ENCODE assay signal across 28 mouse cellular contexts in the genomic region with DNA sequence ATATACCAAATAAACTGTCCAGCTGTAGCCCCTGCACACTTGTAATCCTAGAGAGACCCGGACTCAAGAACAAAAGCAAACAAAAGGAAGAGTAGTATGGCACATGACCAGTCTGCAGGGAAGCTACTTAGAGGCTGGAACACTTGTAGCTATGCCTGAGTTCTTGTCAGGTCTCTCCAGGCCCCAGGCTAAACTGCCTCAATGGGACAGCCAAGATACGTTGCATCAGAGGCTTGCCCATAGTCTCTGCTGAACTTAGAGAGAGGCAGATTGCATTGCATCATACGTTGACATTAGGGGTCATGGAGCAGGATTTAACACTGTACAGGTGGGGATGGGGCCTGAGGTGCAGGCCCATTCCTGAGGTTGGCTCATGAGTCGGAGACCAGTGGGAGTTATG. TPM values are rescaled to one million over a fixed set of nuclear protein-coding genes. Genes with fewer than 3 reads are reported as not detected.
DNase-seq lines count a peak whose midpoint lies in the region; ATAC-seq and TF ChIP-seq lines count a peak whose summit lies in the region.
"Had no signal": no experiment of that assay in that cellular context is flagged by ENCODE, and none has a peak within 500 bp of the region (broad histone marks: within the 10 kb centered on the region; RNA-seq: fewer than 3 reads in every experiment).

No protein-coding gene starts in this region.

- no peak for DNase-seq in lung, postnatal 25 days (ENCODE audit: low spot score)
- DNase-seq in liver, embryonic 13.5 days: no peak
- no peak for DNase-seq in adrenal gland, adult 18-20 months (ENCODE audit: low spot score in 2 of 2)
- no peak for DNase-seq in hindbrain, embryonic 14.5 days (ENCODE audit: low spot score)
- DNase-seq in right cerebral cortex, postnatal 10 days (ENCODE audit: low spot score in 2 of 2): no peak
- DNase-seq: adrenal gland, postnatal 10 days; adrenal gland, postnatal 36 days; cerebellum, adult 18-20 months; cerebellum, adult 9-11 months; cerebellum, postnatal 25 days; gastrocnemius, postnatal 25 days; heart, adult 18-20 months; heart, postnatal 14 days; heart, postnatal 4 days had no signal

- no peak for TF ChIP-seq CTCF in E14TG2a.4 (conservative IDR thresholded peaks at IDR 0.05; ENCODE audit: low read length)

- no peak overlapping the region for H3K27ac ChIP-seq in lung, embryonic 16.5 days (ENCODE audit: low read length)
- H3K27ac ChIP-seq in liver, embryonic 13.5 days: no peak overlapping the region
- H3K27ac ChIP-seq in liver, embryonic 16.5 days (ENCODE audit: low read length): no peak overlapping the region
- no peak overlapping the region for H3K27ac ChIP-seq in hindbrain, embryonic 14.5 days
- H3K27ac ChIP-seq: embryonic facial prominence, embryonic 10.5 days; embryonic facial prominence, embryonic 13.5 days; forebrain, embryonic 12.5 days; forebrain, embryonic 15.5 days; heart, embryonic 13.5 days; hindbrain, embryonic 15.5 days had no signal

- no peaks in the 10 kb centered on the region for H3K36me3 ChIP-seq in lung, embryonic 16.5 days (ENCODE audit: control insufficient read depth, insufficient read depth, low read length)
- H3K36me3 ChIP-seq in E14TG2a.4 (ENCODE audit: insufficient read depth, low read length): peaks cover 39% of the 10 kb centered on the region
- no peaks in the 10 kb centered on the region for H3K36me3 ChIP-seq in liver, embryonic 13.5 days
- H3K36me3 ChIP-seq in liver, embryonic 16.5 days (ENCODE audit: control insufficient read depth, insufficient read depth): no peaks in the 10 kb centered on the region
- H3K36me3 ChIP-seq in hindbrain, embryonic 14.5 days (replicated peaks; ENCODE audit: control insufficient read depth, insufficient read depth): no peaks in the 10 kb centered on the region
- H3K36me3 ChIP-seq: forebrain, embryonic 15.5 days; hindbrain, embryonic 15.5 days had no signal

- no peak overlapping the region for H3K9ac ChIP-seq in lung, embryonic 16.5 days (ENCODE audit: low read length)
- no peak overlapping the region for H3K9ac ChIP-seq in liver, embryonic 13.5 days
- H3K9ac ChIP-seq in liver, embryonic 16.5 days (ENCODE audit: low read depth, low read length): no peak overlapping the region
- H3K9ac ChIP-seq in hindbrain, embryonic 14.5 days: no peak overlapping the region
- H3K9ac ChIP-seq: embryonic facial prominence, embryonic 13.5 days; forebrain, embryonic 12.5 days; forebrain, embryonic 15.5 days; heart, embryonic 13.5 days; hindbrain, embryonic 15.5 days had no signal

- H3K4me1 ChIP-seq in lung, embryonic 16.5 days (replicated peaks; ENCODE audit: control insufficient read depth, insufficient read depth, low read length): no peaks in the 10 kb centered on the region
- peaks cover 49% of the 10 kb centered on the region for H3K4me1 ChIP-seq in E14TG2a.4 (replicated peaks; ENCODE audit: low read depth, low read length)
- no peaks in the 10 kb centered on the region for H3K4me1 ChIP-seq in liver, embryonic 13.5 days (replicated peaks)
- H3K4me1 ChIP-seq in liver, embryonic 16.5 days (ENCODE audit: control insufficient read depth, low read depth, low read length): no peaks in the 10 kb centered on the region; the same call in 1 of the 2 replicates
- H3K4me1 ChIP-seq in hindbrain, embryonic 14.5 days (replicated peaks; ENCODE audit: control insufficient read depth, insufficient read depth, low read length): no peaks in the 10 kb centered on the region
- H3K4me1 ChIP-seq: embryonic facial prominence, embryonic 10.5 days; embryonic facial prominence, embryonic 13.5 days; forebrain, embryonic 12.5 days; forebrain, embryonic 15.5 days; hindbrain, embryonic 15.5 days had no signal

- H3K9me3 ChIP-seq in lung, embryonic 16.5 days (ENCODE audit: control insufficient read depth, low read length): no peaks in the 10 kb centered on the region
- no peaks in the 10 kb centered on the region for H3K9me3 ChIP-seq in E14TG2a.4 (ENCODE audit: low read length)
- no peaks in the 10 kb centered on the region for H3K9me3 ChIP-seq in liver, embryonic 13.5 days (replicated peaks)
- no peaks in the 10 kb centered on the region for H3K9me3 ChIP-seq in liver, embryonic 16.5 days (replicated peaks; ENCODE audit: control insufficient read depth, low read length)
- H3K9me3 ChIP-seq in hindbrain, embryonic 14.5 days (ENCODE audit: control insufficient read depth, low read length): no peaks in the 10 kb centered on the region
- H3K9me3 ChIP-seq: embryonic facial prominence, embryonic 10.5 days; embryonic facial prominence, embryonic 13.5 days; forebrain, embryonic 12.5 days; forebrain, embryonic 15.5 days; heart, embryonic 13.5 days; hindbrain, embryonic 15.5 days had no signal

- no peaks in the 10 kb centered on the region for H3K27me3 ChIP-seq in lung, embryonic 16.5 days (ENCODE audit: control insufficient read depth, insufficient read depth, low read depth, low read length)
- H3K27me3 ChIP-seq in E14TG2a.4 (ENCODE audit: insufficient read depth, low read length): no peaks in the 10 kb centered on the region
- H3K27me3 ChIP-seq in liver, embryonic 13.5 days: no peaks in the 10 kb centered on the region
- no peaks in the 10 kb centered on the region for H3K27me3 ChIP-seq in liver, embryonic 16.5 days (ENCODE audit: control insufficient read depth, insufficient read depth, low read depth, low read length)
- no peaks in the 10 kb centered on the region for H3K27me3 ChIP-seq in hindbrain, embryonic 14.5 days (ENCODE audit: control insufficient read depth, insufficient read depth, low read length)
- H3K27me3 ChIP-seq: embryonic facial prominence, embryonic 13.5 days; forebrain, embryonic 12.5 days; forebrain, embryonic 15.5 days; heart, embryonic 13.5 days; hindbrain, embryonic 15.5 days had no signal

- no peak overlapping the region for H3K4me3 ChIP-seq in lung, embryonic 16.5 days (ENCODE audit: low read length)
- H3K4me3 ChIP-seq in E14TG2a.4 (replicated peaks; ENCODE audit: low read length): peak overlapping the region; percentile 75
- no peak overlapping the region for H3K4me3 ChIP-seq in liver, embryonic 13.5 days (replicated peaks)
- no peak overlapping the region for H3K4me3 ChIP-seq in liver, embryonic 16.5 days (ENCODE audit: low read depth, low read length)
- H3K4me3 ChIP-seq in hindbrain, embryonic 14.5 days (replicated peaks; ENCODE audit: low read length): no peak overlapping the region
- H3K4me3 ChIP-seq: embryonic facial prominence, embryonic 10.5 days; embryonic facial prominence, embryonic 13.5 days; erythroblast, embryonic 14.5 days; forebrain, embryonic 12.5 days; forebrain, embryonic 15.5 days; heart, embryonic 13.5 days; hindbrain, embryonic 15.5 days had no signal

- H3K4me2 ChIP-seq in lung, embryonic 16.5 days (ENCODE audit: low read depth, low read length): no peak overlapping the region
- no peak overlapping the region for H3K4me2 ChIP-seq in liver, embryonic 13.5 days
- no peak overlapping the region for H3K4me2 ChIP-seq in liver, embryonic 16.5 days (ENCODE audit: low read depth, low read length)
- no peak overlapping the region for H3K4me2 ChIP-seq in hindbrain, embryonic 14.5 days (replicated peaks)
- H3K4me2 ChIP-seq: embryonic facial prominence, embryonic 13.5 days; forebrain, embryonic 12.5 days; forebrain, embryonic 15.5 days; heart, embryonic 13.5 days; hindbrain, embryonic 15.5 days had no signal

- ATAC-seq in lung, embryonic 16.5 days (ENCODE audit: low read depth): 0 out of 2 replicates have a peak, but pooled peaks have one; percentile 11
- peak; percentile 45; the same call in 1 of the 2 replicates for ATAC-seq in liver, embryonic 13.5 days (ENCODE audit: low read depth)
- ATAC-seq in liver, embryonic 16.5 days (ENCODE audit: low read depth): peak; percentile 68
- no peak for ATAC-seq in hindbrain, embryonic 14.5 days (ENCODE audit: low FRiP score)
- ATAC-seq: activated CD4-positive, CD25-positive, alpha-beta regulatory T cell, adult 4 months; CD4-positive, CD25-positive, alpha-beta regulatory T cell, adult 4 months; forebrain, embryonic 15.5 days had no signal

- 67% methylated on average over 4 of the region's 4 CpGs for WGBS in lung, embryonic 16.5 days
- WGBS in liver, embryonic 13.5 days (ENCODE audit: insufficient replicate concordance): 66% methylated on average over 4 of the region's 4 CpGs
- WGBS in liver, embryonic 16.5 days (ENCODE audit: insufficient replicate concordance): 62% methylated on average over 4 of the region's 4 CpGs
- 92% methylated on average over 4 of the region's 4 CpGs for WGBS in hindbrain, embryonic 14.5 days

RNA-seq across cellular contexts. Expression of a gene that starts 5.8 kb away (rescaled TPM):
- polyA plus RNA-seq in lung, embryonic 16.5 days (2015; fragmentation: Nextera tagmentation; extraction: Ambion mirVana): 15.9 and 17.4 TPM in 2 replicates
- polyA plus RNA-seq in liver, embryonic 13.5 days (2015; fragmentation: Nextera tagmentation; extraction: Ambion mirVana): 8.6 and 9.9 TPM in 2 replicates
- 5.9 and 6.2 TPM in 2 replicates for polyA plus RNA-seq in liver, embryonic 16.5 days (2015; fragmentation: Nextera tagmentation; extraction: Ambion mirVana)
- 10 to 100 TPM; 27.1 to 30.9 TPM for total RNA-seq in adrenal gland, adult 18-20 months (2021)
- 15.6 and 16.5 TPM in 2 replicates for polyA plus RNA-seq in hindbrain, embryonic 14.5 days (2014; fragmentation: Nextera tagmentation; extraction: Ambion mirVana)

RNA-seq across cellular contexts. Expression of a gene that starts 16.5 kb away (rescaled TPM):
- polyA plus RNA-seq in lung, embryonic 16.5 days (2015; fragmentation: Nextera tagmentation; extraction: Ambion mirVana): 4.9 TPM in 2 replicates
- 1.1 and 1.2 TPM in 2 replicates for polyA plus RNA-seq in liver, embryonic 13.5 days (2015; fragmentation: Nextera tagmentation; extraction: Ambion mirVana)
- 0.57 and 0.85 TPM in 2 replicates for polyA plus RNA-seq in liver, embryonic 16.5 days (2015; fragmentation: Nextera tagmentation; extraction: Ambion mirVana)
- 1 to 10 TPM; 5.9 to 6.7 TPM for total RNA-seq in adrenal gland, adult 18-20 months (2021)
- polyA plus RNA-seq in hindbrain, embryonic 14.5 days (2014; fragmentation: Nextera tagmentation; extraction: Ambion mirVana): 2.4 and 2.6 TPM in 2 replicates
- polyA plus RNA-seq: CD4-positive, CD25-positive, alpha-beta regulatory T cell, adult 4 months had no signal

RNA-seq across cellular contexts. Expression of a gene that starts 16.7 kb away (rescaled TPM):
- 17.2 and 17.3 TPM in 2 replicates for polyA plus RNA-seq in lung, embryonic 16.5 days (2015; fragmentation: Nextera tagmentation; extraction: Ambion mirVana)
- 15.0 and 16.3 TPM in 2 replicates for polyA plus RNA-seq in liver, embryonic 13.5 days (2015; fragmentation: Nextera tagmentation; extraction: Ambion mirVana)
- polyA plus RNA-seq in liver, embryonic 16.5 days (2015; fragmentation: Nextera tagmentation; extraction: Ambion mirVana): 6.8 TPM in 2 replicates
- 10 to 100 TPM; 13.3 to 13.7 TPM for total RNA-seq in adrenal gland, adult 18-20 months (2021)
- 17.0 TPM in 2 replicates for polyA plus RNA-seq in hindbrain, embryonic 14.5 days (2014; fragmentation: Nextera tagmentation; extraction: Ambion mirVana)

RNA-seq across cellular contexts. Expression of a gene that starts 27.9 kb away (rescaled TPM):
- 17.5 and 19.7 TPM in 2 replicates for polyA plus RNA-seq in lung, embryonic 16.5 days (2015; fragmentation: Nextera tagmentation; extraction: Ambion mirVana)
- polyA plus RNA-seq in liver, embryonic 13.5 days (2015; fragmentation: Nextera tagmentation; extraction: Ambion mirVana): 0.31 and 0.70 TPM in 2 replicates
- polyA plus RNA-seq in liver, embryonic 16.5 days (2015; fragmentation: Nextera tagmentation; extraction: Ambion mirVana): 0.34 and 0.51 TPM in 2 replicates
- 1 to 10 TPM; 1.3 to 3.7 TPM for total RNA-seq in adrenal gland, adult 18-20 months (2021)
- 0.78 and 1.1 TPM in 2 replicates for polyA plus RNA-seq in hindbrain, embryonic 14.5 days (2014; fragmentation: Nextera tagmentation; extraction: Ambion mirVana)
- total RNA-seq: common myeloid progenitor, adult 5-6 weeks had no signal
- polyA plus RNA-seq: erythroblast, embryonic 14.5 days had no signal

RNA-seq across cellular contexts. Expression of a gene that starts 28.6 kb away (rescaled TPM):
- polyA plus RNA-seq in lung, embryonic 16.5 days (2015; fragmentation: Nextera tagmentation; extraction: Ambion mirVana): 78.9 and 137 TPM in 2 replicates
- polyA plus RNA-seq in liver, embryonic 13.5 days (2015; fragmentation: Nextera tagmentation; extraction: Ambion mirVana): 0.82 and 1.6 TPM in 2 replicates
- 27.9 and 65.4 TPM in 2 replicates for polyA plus RNA-seq in liver, embryonic 16.5 days (2015; fragmentation: Nextera tagmentation; extraction: Ambion mirVana)
- total RNA-seq in adrenal gland, adult 18-20 months (2021): 10 to 100 TPM in 1 of 2 experiments, not detected in 1; 14.7 TPM
- not detected in 2 replicates for polyA plus RNA-seq in hindbrain, embryonic 14.5 days (2014; fragmentation: Nextera tagmentation; extraction: Ambion mirVana)
- polyA plus RNA-seq: CD4-positive, CD25-positive, alpha-beta regulatory T cell, adult 4 months; embryonic facial prominence, embryonic 10.5 days; embryonic facial prominence, embryonic 13.5 days; erythroblast, embryonic 14.5 days; forebrain, embryonic 12.5 days; hindbrain, embryonic 11.5 days had no signal
